Mouse (Mus musculus): ENCODE results near the gene Ddx54. TPM values are rescaled to one million over a fixed set of nuclear protein-coding genes. Genes with fewer than 3 reads are reported as not detected.

The Ddx54 gene
- total RNA-seq, 2 experiments from 2014 or later = 34.4 to 39.5 TPM

Other genes with a start within 250 kb of the Ddx54 start
- under 1 TPM in 1 of 2 experiments, not detected in 1; 0.13 TPM for gene Lhx5, start 181.0 kb upstream of the Ddx54 start, total RNA-seq (2021)
- gene Sdsl, start 139.9 kb upstream of the Ddx54 start, total RNA-seq (2021) = 1 to 10 TPM; 6.9 to 8.3 TPM
- not detected for gene Sds, start 136.2 kb upstream of the Ddx54 start, total RNA-seq (2021)
- gene Plbd2, start 109.1 kb upstream of the Ddx54 start, total RNA-seq (2021) = 10 to 100 TPM; 56.8 to 58.7 TPM
- 1 to 10 TPM; 7.6 to 8.7 TPM for gene Slc8b1, start 101.6 kb upstream of the Ddx54 start, total RNA-seq (2021)
- 10 to 100 TPM; 35.0 to 36.4 TPM for gene Tpcn1, start 24.1 kb upstream of the Ddx54 start, total RNA-seq (2021)
- gene Iqcd, start 23.7 kb upstream of the Ddx54 start, total RNA-seq (2021) = 1 to 10 TPM in 1 of 2 experiments, under 1 TPM in 1; 0.35 to 1.2 TPM
- gene Rita1, start 150 bp upstream of the Ddx54 start, total RNA-seq (2021) = 10 to 100 TPM; 29.1 to 29.6 TPM
- gene Cfap73, start 21.5 kb downstream of the Ddx54 start, total RNA-seq (2021) = under 1 TPM in 1 of 2 experiments, not detected in 1; 0.77 TPM
- gene Rasal1, start 36.1 kb downstream of the Ddx54 start, total RNA-seq (2021) = 10 to 100 TPM; 91.6 to 92.0 TPM
- 10 to 100 TPM; 70.7 TPM for gene Dtx1, start 99.2 kb downstream of the Ddx54 start, total RNA-seq (2021)
- under 1 TPM in 1 of 2 experiments, not detected in 1; 0.30 TPM for gene Oas2, start 137.1 kb downstream of the Ddx54 start, total RNA-seq (2021)
- not detected for gene Oas3, start 164.9 kb downstream of the Ddx54 start, total RNA-seq (2021)
- gene Oas1e, start 182.8 kb downstream of the Ddx54 start, total RNA-seq (2021) = not detected
- gene Oas1c, start 199.8 kb downstream of the Ddx54 start, total RNA-seq (2021) = under 1 TPM in 1 of 2 experiments, not detected in 1; 0.27 TPM
- not detected for gene Oas1f, start 234.6 kb downstream of the Ddx54 start, total RNA-seq (2021)
- not detected for gene Oas1h, start 248.7 kb downstream of the Ddx54 start, total RNA-seq (2021)